Mouse (Mus musculus) mouse embryonic stem cell (cell line): ENCODE data around the gene Hsd17b6.

Experiments
- in situ Hi-C, 2 experiments: fragments of 300-500 bp; cut with MboI; formaldehyde crosslinking; loops; 1 replicate in 1 of 2; 3 replicates in 1 of 2; pipeline ENCODE4 v1.14.3; 2019 to 2020; ENCODE audit warnings: low sequenced_read_pairs in 2 of 2, low pct_unique_long_range_greater_than_20kb in 1 of 2, mixed read lengths in 1 of 2; ENCODE audit not compliant: unreplicated experiment in 1 of 2

Gene Hsd17b6

DNA sequence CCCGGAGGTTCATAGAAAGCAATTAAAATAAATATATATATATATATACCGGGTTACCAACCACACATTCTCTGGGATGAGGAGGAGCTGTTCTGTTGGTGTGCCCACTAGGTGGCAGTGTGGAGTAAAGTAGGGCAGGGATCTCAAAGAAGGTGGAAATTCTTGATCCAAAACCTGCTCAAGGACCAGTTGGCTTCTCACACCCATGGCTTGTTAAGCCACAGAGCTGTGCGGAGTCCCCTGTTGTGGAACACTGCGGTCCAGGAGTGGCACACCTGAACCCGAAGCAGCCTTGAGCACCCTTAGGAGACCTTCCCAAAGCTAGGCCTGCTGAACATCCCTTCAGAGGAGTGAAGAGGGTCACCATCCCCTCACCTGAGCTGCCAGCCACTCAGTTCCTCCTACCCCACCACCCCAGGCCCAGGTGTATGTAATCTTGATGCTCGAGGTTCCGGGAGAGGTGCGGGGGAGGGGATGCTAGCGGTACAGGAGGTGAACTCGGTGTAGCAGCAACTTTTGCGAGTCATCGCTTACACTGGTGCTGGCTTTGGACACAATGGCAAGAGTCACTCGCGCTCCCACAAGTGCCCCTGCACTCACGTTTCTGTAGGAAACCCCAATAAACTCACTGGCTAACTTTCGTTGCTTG, 51.1 kb downstream of the Hsd17b6 start:
- in situ Hi-C loops, result no loop called here

DNA sequence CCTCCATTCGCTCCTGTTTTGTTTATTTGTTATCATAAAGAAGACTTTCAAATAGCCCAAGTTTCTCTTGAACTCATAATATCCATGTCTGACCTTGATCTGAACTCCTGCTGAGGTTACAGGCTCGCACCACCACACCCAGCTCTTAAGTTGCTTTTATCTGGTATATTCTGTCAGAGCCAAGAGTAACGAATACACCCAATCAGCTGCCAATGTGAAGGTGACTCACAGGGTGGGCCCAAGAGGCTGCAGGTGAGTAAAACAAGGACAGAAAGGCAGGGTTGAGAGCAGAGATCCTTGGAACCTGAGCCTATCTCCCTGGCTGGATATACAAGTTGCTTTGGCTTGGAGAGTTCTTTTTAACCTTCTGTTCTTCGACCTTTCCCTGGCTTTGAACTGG, 52.4 kb downstream of the Hsd17b6 start:
- in situ Hi-C loops, result no loop called here

DNA sequence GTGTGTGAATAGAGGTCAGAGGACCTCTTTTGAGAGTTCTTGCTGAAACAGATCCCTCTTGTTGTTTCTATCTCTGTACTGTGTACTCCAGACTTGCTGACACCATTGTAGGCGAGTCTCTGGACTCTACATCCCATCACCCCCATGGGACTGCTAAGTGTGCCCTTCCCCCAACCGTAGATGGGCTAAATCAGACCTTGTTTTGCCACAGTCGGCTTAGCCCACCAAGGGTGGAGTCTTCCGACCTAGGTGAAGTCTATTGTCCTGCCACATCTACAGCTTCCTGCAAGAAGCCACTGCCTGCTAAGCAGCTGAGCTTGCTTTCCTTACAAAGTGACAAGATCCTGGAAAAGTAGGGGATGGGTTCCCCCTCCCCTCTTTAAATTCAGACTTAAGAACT, 55.6 kb downstream of the Hsd17b6 start:
- in situ Hi-C loops, result no loop called here

DNA sequence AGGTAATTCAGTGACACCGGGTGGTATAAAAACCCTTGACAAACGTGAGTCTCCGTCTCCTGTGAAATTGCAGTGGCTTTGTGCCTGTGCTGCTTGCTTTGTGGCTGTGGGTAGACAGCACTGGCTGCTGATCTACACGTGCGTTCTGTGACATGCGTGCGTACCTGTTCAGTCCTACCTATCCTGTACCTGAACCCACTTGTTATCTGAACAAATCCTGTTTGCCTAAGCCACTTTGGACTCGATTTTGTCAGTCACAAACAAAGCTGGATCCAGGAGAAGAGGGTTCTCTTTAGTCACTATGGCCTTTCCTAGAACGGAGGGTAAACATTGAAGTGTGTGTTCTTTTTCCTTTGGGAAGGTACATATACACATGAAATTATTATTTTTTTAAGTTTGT, 56.0 kb downstream of the Hsd17b6 start:
- in situ Hi-C loops, result no loop called here

DNA sequence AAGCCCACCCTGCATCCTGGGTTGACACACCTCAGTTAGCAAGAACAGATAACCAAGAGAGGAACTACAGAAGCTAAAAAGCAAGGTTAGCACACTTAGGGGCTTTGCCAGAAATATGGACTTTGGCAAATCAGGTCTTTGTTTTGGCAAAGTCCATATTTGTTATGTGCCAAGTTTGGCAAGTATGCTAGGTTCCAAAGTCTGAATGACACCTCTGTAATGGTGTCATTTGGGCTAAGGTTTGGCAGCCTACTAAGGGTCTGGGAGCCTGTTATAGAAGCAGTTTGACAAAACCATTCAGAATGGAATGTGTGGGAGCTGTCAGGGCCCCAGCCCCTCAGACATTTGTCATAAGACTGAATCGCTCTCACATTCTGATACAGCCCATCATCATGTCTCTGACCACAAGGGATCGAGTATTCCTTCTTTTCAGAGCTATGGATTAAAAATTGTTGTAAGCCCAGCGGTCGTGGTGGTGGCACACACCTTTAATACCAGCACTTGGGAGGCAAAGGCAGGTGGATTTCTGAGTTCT, 57.7 kb downstream of the Hsd17b6 start:
- in situ Hi-C loops, result loop anchor here (5.0 kb wide), 1 partner anchor 58 kb away; the partner anchor contains the start of gene Hsd17b6 (in 2 of the 2)

DNA sequence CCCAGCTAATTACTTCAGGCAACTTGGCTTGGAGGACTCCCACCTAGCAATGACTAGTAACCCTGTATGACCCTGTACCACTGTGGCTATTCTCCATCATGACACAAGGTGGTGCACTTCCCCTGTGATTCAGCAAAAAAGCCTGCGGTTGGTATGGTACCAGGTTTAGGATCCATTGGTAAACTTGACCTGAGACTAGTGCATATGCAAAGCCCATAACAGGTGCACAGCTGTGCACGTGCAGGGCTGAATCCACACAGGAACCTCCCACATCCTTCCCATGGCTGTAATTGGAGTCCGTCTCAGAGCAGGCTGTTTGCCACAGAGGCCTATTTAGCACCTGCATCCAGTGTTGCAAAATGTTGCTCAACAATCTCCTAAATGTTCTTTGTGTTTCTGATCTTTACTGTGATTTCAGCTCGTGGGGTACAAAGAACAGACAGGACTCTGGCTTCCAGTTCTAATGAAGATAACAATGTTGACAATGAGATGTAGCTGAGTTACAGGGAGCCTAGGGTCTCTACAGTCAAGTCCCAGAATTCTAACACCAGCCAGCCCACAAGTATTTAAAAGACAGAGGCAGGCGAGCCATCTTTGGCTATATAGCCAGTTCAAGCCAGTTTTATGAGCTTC, 61.9 kb downstream of the Hsd17b6 start:
- in situ Hi-C loops, result loop anchor here (5.0 kb wide), 1 partner anchor 62 kb away; the partner anchor contains the start of gene Hsd17b6 (in 2 of the 2)
